Mouse (Mus musculus) induced T-regulatory cell, adult 2 months (primary cell): ENCODE measurements around the gene Sdccag8.
"Not testable (repeated sequence)": the region's sequence is repeated elsewhere in the genome, so short reads cannot be mapped to it uniquely, and the experiment has no call there.

ENCODE experiments used
- DNase-seq: peaks from one replicate; pipeline ENCODE4 v3.0.0-alpha.2; 2012; ENCODE audit warnings: low read depth

The Sdccag8 gene

DNA sequence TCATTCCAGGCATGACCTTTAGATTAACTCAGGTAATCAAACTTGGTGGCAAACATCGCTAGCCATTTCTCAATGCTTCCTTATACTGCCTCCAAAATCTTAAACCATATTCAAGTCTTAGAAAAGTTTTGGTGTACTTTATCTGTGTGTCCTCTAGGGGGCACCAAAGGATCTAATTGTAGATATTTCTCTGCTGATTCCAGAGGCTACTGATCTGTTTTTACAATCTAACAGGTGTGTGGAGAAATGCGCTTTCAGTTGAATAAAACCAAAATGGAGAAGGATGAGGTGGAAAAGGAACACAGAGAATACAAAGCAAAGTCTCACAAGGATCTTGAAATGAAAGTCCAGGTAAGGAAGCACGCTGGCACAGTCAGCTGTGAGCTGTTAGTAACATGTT lies 63.3 kb downstream of the Sdccag8 start:
- peak; percentile 71 for DNase-seq

- DNase-seq = peak; percentile 16
Measured at GRCm38 (mm10) chr1:176879005-176879404, 64.5 kb downstream of the Sdccag8 start.

GRCm38 (mm10) chr1:176879614-176880013 lies 65.2 kb downstream of the Sdccag8 start:
- no peak for DNase-seq

GRCm38 (mm10) chr1:176880101-176880500 lies 65.6 kb downstream of the Sdccag8 start:
- DNase-seq = no peak

DNA sequence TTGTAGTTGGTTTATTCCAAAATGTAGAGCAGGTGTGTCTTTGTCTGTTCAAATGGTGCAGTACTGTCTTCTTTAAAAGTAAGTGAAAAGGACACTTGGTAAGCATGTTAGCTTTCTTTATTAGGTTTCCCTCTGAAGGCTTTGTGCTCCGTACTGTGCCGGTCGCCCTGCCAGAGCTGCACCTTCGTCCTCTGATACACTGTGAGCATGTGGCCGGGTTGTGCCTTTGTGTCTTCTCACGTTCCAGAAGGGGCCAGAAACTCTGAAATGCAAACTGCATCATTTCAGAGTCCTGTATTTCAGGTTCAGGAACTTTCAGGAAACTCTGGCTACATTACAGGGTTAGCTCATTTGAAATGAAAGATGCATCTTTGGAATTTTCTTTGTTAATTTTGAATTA lies 66.5 kb downstream of the Sdccag8 start:
- no peak for DNase-seq

- DNase-seq = no peak
Measured at GRCm38 (mm10) chr1:176885207-176885933, 70.9 kb downstream of the Sdccag8 start.

DNA sequence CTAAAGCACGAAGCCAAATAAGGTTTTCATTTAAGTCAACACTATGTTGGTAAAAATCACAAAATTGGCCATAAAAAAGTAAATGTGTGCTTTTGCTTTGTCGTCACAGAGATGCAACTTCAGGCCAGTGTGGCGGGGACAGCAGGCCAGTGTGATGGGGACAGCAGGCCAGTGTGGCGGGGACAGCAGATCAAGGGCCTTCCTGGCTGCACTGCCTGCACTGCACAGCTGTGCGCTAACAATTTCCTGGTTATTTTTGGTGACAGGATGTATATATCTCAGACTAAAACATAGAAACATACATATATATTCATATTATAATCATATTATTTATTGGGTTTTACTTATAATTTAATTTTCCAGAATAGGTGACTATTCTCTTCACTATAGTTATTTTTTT lies 71.5 kb downstream of the Sdccag8 start:
- no peak for DNase-seq

GRCm38 (mm10) chr1:176903741-176904140 lies 89.3 kb downstream of the Sdccag8 start:
- DNase-seq = no peak

DNA sequence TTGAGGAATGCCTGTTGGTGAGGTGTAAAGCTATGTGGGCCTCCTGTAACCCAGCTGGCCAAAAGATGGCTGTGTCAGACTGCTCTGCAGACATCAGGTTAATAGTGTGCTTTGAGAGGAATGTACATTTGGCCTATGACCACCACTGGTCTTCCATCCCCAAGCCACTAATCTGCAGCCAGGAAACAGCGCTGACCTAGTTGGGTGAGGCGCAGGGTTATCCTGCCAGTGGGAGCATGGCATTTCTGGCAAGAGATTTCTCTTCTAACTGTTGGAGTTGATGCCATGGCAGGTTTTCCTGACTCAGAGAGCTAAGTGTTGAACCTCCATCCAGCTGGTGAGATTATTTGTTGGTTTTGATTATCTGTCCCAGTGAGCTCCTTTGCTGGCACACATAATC lies 101.5 kb downstream of the Sdccag8 start:
- DNase-seq = no peak

DNA sequence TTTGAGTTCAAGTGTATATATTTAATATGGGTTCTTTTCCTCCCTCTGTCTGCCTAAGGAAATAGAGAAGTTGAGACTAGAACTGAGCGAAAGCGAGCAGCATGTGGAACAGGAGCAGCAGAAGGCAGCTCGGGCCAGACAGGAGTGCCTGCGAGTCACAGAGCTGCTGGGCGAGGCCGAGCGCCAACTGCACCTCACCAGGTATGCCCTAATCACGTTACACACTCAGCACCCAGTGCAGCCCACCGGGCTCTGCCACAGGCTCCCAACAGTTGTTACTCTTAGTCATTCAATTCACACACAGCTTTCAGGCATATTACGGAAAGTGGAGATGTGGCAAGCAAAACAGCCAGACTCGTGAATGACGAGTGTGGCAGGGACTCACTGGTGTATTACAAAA lies 105.0 kb downstream of the Sdccag8 start:
- DNase-seq = no peak

DNA sequence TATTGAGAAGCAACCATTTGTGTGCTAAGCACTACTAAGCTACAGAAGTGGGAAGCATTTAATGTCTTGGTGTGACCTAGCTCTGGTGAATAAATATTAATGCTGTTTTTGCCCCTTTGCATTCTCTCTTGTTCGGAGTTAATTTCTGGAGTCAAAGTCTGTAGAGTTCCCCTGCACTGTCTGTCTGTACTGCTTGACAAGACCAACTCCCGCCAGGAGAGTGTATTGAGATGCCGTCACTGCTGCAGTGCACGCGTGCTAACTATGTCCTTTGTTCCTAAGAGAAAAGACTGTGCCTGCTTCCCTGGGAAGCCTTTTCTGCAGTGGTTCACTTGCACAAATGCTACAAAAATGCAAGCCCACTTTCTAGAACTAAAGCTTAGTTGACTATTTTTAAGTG lies 108.4 kb downstream of the Sdccag8 start:
- DNase-seq = no peak

GRCm38 (mm10) chr1:176926009-176926408 lies 111.5 kb downstream of the Sdccag8 start:
- no peak for DNase-seq

- no peak for DNase-seq
Measured at GRCm38 (mm10) chr1:176927312-176927711, 112.9 kb downstream of the Sdccag8 start.

DNA sequence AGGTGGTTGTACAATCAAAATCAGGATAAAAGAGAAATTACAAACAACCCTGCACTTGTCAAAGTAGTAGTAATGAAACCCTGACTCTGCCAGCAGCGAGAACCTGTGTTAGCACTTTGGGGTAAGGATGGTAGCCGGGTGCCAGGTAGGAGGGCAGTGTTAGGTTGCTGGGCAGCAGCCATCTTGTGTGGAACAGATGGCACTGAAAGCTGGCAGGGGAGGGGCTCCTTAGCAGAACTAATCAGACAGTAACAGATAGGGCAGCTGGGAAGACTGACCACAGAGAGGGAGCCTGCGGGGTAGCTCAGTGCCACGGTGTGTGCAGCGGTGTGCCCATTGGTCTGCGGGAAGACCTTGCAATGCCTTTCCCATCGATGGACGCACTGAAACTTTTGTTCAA lies 115.2 kb downstream of the Sdccag8 start:
- no peak for DNase-seq

GRCm38 (mm10) chr1:176930574-176930973 lies 116.1 kb downstream of the Sdccag8 start:
- no peak for DNase-seq

- DNase-seq = no peak
Measured at GRCm38 (mm10) chr1:176930981-176931500, 116.6 kb downstream of the Sdccag8 start.

DNA sequence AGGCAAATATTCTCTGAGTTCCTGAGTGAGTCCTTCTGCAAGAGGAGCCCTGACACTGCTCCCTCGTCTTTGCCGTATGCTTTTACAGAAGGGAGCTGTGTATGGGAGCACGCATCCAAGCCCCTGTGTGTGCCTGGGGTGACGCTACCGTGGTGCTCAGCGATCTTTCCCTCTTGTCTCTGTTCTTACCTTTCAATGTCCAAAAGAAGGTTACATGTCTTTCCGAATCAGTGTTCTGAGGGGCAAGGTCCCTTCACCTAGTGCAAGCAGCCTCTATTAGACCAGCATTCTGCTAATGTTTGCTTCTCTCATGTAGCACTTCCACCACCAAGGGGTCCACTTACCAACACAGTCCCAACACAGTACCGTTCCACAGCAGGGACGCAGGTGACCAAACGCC lies 117.1 kb downstream of the Sdccag8 start:
- no peak for DNase-seq

DNA sequence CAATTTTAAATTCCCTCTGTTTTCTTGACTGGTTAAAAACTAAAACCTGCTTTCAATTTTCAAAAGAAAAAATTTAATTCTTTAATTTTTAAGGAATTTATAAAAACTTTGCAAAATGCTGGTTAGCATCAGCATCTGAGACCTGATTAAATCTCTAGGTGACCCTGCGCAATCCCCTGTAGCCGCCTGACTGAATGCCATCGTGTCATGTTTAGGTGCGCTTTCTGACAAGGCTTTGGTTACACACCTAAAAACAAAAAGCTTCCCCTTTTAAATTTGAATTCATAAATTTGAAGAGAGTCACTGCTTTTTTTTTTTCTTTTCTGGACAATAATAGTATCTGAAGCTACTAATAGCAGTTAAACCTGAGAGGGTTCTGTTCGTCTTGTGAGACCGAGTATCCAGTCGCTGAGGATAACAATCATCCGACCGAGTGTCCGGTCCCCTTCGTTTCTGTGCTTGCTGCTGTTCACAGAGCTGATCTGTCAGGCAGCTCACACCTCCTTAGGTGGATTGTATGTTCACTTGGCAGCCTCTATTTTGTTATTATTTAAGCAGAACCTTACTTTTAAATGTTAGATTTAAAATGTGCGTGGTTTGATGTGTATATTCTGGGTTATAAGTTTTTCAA lies 118.0 kb downstream of the Sdccag8 start:
- no peak for DNase-seq

GRCm38 (mm10) chr1:176933319-176933718 lies 118.9 kb downstream of the Sdccag8 start:
- DNase-seq = no peak

GRCm38 (mm10) chr1:176934043-176934762 lies 119.7 kb downstream of the Sdccag8 start:
- DNase-seq = no peak

- DNase-seq = no peak
Measured at GRCm38 (mm10) chr1:176939901-176940341, 125.5 kb downstream of the Sdccag8 start.

- DNase-seq = not testable (repeated sequence)
Measured at GRCm38 (mm10) chr1:176941286-176941990, 127.0 kb downstream of the Sdccag8 start.
